Mouse (Mus musculus): ENCODE results near the gene Nck2. TPM values are rescaled to one million over a fixed set of nuclear protein-coding genes. Genes with fewer than 3 reads are reported as not detected.

Nck2 gene
- polyA plus RNA-seq, 1 experiment from 2014 or later, result 21.5 TPM

DNA sequence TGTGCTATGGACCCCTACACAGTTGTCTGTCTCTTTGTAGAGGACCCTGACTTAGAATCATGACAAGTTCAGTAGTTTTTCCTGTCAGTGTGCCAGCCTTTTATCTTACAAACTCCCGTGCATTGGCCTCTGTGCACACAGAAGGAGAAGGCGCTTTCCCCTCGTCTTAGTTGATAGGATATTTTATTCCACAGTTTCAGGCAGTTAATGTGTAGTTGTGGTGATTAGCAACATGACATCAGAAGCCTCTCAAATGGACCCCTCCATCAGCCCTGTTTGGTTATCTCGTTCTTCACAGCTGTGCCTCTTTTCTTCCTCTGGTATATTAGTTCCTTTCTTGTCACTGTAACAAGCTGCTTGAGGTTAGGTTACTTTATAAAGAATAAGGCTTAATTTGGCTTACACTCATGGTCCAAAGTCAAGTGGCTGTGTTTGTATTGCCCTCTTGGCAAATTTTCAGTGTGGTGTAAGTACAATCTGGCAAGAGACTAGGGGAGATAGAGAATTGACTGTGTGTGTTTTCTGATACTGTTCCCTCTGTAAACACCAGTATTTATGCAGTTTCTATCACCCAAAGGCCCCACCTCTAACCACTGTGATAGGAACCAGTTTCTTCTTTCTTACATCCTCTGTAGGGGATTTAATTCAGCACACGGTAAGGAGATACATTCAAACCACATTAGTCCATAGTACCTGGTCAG is 89.8 kb downstream of the Nck2 start:
- no peaks in the 10 kb centered on the region for H3K27me3 ChIP-seq (replicated peaks; ENCODE audit: control insufficient read depth, insufficient read depth, low read length)
- ATAC-seq, result no peak
- no peak overlapping the region for H3K4me3 ChIP-seq (ENCODE audit: low read length)
- whole genome bisulfite sequencing, result 73% methylated on average over 5 of the region's 5 CpGs
- no peaks in the 10 kb centered on the region for H3K36me3 ChIP-seq (ENCODE audit: control insufficient read depth, insufficient read depth, low read length)
- no peak overlapping the region for H3K27ac ChIP-seq (ENCODE audit: low read length)
- no peak overlapping the region for H3K9ac ChIP-seq (ENCODE audit: low read depth, low read length)
- H3K4me1 ChIP-seq (ENCODE audit: control insufficient read depth, insufficient read depth, low read length), result peaks cover 14% of the 10 kb centered on the region
- H3K9me3 ChIP-seq (ENCODE audit: control insufficient read depth, low read length), result no peaks in the 10 kb centered on the region
- H3K4me2 ChIP-seq (ENCODE audit: low read depth, low read length), result no peak overlapping the region

DNA sequence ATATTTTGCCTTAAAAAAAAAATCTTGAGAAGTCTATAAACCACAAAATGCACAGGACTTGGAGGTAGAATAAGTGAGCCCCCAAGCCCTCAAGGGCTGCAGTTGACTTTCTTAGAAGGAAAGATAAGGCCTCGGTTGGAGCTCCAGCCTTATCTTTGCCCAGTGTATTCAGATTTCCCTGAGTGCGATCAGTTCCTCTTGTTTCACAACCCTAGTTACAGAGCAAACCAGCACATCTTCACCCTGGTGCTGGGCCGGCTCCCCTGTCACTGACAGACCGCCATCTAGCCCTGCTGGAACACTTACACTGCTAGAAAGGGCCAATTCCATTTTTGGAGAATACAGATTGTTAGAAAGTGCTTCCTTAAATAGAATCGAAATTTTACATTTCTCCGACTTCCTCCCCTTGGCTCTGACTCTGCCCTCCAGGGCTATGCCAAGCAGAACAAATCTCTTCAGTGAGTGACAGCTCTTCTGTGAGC is 91.2 kb downstream of the Nck2 start:
- H3K4me1 ChIP-seq (ENCODE audit: control insufficient read depth, insufficient read depth, low read length), result peaks cover 8% of the 10 kb centered on the region
- 81% methylated on average over 6 of the region's 6 CpGs for WGBS
- H3K27me3 ChIP-seq (replicated peaks; ENCODE audit: control insufficient read depth, insufficient read depth, low read length), result no peaks in the 10 kb centered on the region
- H3K9ac ChIP-seq (ENCODE audit: low read depth, low read length), result no peak overlapping the region
- H3K4me2 ChIP-seq (ENCODE audit: low read depth, low read length), result no peak overlapping the region
- no peaks in the 10 kb centered on the region for H3K36me3 ChIP-seq (ENCODE audit: control insufficient read depth, insufficient read depth, low read length)
- H3K27ac ChIP-seq (ENCODE audit: low read length), result no peak overlapping the region
- no peak overlapping the region for H3K4me3 ChIP-seq (ENCODE audit: low read length)
- ATAC-seq, result no peak
- H3K9me3 ChIP-seq (ENCODE audit: control insufficient read depth, low read length), result no peaks in the 10 kb centered on the region

DNA sequence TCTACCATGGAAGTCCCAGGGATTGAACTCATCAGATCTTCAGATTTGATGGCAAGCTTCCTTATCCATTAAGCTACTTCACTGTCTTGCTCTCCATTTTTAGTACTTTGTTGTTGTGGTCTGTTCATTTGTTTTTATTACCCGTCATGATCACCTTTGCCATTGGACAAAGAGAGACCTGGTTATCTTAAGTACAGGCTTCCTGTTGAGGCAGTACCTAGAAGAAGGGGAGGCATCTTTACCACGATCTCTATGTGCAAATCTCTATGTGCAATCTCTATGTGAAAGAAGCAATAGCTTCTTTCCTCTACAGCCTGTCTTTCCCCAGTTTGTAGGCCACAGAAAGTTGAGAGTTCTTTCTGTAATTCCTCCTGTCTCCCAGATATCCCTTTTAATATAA is 91.9 kb downstream of the Nck2 start:
- no peak for ATAC-seq
- no peak overlapping the region for H3K4me2 ChIP-seq (ENCODE audit: low read depth, low read length)

DNA sequence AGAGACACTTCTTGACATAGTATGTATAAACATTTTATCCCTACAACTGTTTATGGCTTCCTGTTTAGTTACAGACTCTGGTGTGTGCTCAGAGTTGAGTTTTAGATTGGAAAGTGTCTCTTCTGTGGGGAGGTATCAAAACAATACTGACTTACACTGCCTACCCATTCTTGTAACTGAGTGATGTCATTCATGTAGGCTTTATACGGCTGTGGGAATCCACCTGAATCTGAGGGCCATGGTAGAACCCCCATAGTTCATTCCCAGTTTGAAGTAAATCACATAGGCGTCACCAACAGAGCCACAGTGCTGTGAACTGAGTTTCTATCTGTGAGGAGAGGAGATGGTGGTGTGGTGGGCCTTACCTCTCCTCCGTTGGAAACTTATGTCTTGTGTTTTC is 92.6 kb downstream of the Nck2 start:
- Histone ChIP-seq H3K9me3 (ENCODE audit: control insufficient read depth, low read length) (no peaks in the 10 kb centered on the region), H3K27me3 (replicated peaks; ENCODE audit: control insufficient read depth, insufficient read depth, low read length) (no peaks in the 10 kb centered on the region), H3K36me3 (ENCODE audit: control insufficient read depth, insufficient read depth, low read length) (no peaks in the 10 kb centered on the region), H3K4me1 (ENCODE audit: control insufficient read depth, insufficient read depth, low read length) (no peaks in the 10 kb centered on the region), H3K4me3 (ENCODE audit: low read length) (no peak overlapping the region), H3K9ac (ENCODE audit: low read depth, low read length) (no peak overlapping the region), H3K27ac (ENCODE audit: low read length) (no peak overlapping the region), H3K4me2 (ENCODE audit: low read depth, low read length) (no peak overlapping the region)
- no peak for ATAC-seq
- WGBS, result 83% methylated on average over 3 of the region's 3 CpGs

More for the DNA sequence above, 91.9 kb downstream of the Nck2 start:
- no peak overlapping the region for H3K9ac ChIP-seq (ENCODE audit: low read depth, low read length)
- H3K4me3 ChIP-seq (ENCODE audit: low read length), result no peak overlapping the region
- no peaks in the 10 kb centered on the region for H3K27me3 ChIP-seq (replicated peaks; ENCODE audit: control insufficient read depth, insufficient read depth, low read length)
- H3K9me3 ChIP-seq (ENCODE audit: control insufficient read depth, low read length), result no peaks in the 10 kb centered on the region
- 74% methylated on average over 2 of the region's 2 CpGs for WGBS
- H3K27ac ChIP-seq (ENCODE audit: low read length), result no peak overlapping the region
- H3K4me1 ChIP-seq (ENCODE audit: control insufficient read depth, insufficient read depth, low read length), result peaks cover 2% of the 10 kb centered on the region
- H3K36me3 ChIP-seq (ENCODE audit: control insufficient read depth, insufficient read depth, low read length), result no peaks in the 10 kb centered on the region

DNA sequence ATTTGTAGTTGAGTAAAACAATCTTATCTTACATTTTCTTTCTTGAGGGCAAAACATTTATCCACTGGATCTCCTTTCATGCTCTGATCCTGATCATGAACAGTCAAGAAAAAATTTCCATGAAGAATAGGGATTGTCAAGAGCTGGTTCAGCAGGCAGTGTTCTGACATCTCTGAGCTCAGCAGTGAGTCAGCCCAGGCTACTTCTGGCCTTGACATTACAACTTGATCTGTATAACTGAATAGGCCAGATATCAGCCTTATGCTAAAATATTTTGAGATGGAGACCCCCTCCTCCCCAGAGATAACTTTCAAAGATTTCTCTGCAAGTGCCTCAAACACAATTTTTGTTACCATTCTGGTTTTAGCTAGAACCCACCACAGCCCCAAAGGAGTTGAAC is 93.1 kb downstream of the Nck2 start:
- ATAC-seq, result no peak
- H3K27ac ChIP-seq (ENCODE audit: low read length), result no peak overlapping the region
- H3K4me2 ChIP-seq (ENCODE audit: low read depth, low read length), result no peak overlapping the region
- no peaks in the 10 kb centered on the region for H3K9me3 ChIP-seq (ENCODE audit: control insufficient read depth, low read length)
- no peak overlapping the region for H3K9ac ChIP-seq (ENCODE audit: low read depth, low read length)
- H3K27me3 ChIP-seq (replicated peaks; ENCODE audit: control insufficient read depth, insufficient read depth, low read length), result no peaks in the 10 kb centered on the region
- H3K4me1 ChIP-seq (ENCODE audit: control insufficient read depth, insufficient read depth, low read length), result no peaks in the 10 kb centered on the region
- no peak overlapping the region for H3K4me3 ChIP-seq (ENCODE audit: low read length)
- no peaks in the 10 kb centered on the region for H3K36me3 ChIP-seq (ENCODE audit: control insufficient read depth, insufficient read depth, low read length)

DNA sequence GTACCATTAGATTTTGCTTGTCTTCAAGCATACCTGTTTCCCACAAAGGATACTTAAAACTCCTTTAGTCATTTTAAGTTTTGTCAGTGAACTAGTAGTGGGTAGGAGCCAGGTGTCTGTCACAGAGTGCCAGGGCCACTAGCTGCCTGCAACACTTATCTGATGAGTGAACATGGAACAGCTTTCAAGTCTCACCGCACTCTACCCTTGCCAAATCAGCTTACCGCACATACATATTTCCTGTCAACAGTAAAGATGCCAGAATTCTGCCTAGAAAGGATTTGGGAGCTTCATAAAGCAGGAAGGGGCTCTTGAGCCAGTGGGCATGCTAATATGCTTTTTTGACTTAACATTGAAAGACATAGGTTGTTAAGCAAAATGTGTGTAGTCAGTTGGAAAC is 94.3 kb downstream of the Nck2 start:
- no peak for ATAC-seq
- 84% methylated on average over 2 of the region's 2 CpGs for WGBS
- Histone ChIP-seq H3K4me2 (ENCODE audit: low read depth, low read length) (no peak overlapping the region), H3K27ac (ENCODE audit: low read length) (no peak overlapping the region), H3K36me3 (ENCODE audit: control insufficient read depth, insufficient read depth, low read length) (no peaks in the 10 kb centered on the region), H3K9me3 (ENCODE audit: control insufficient read depth, low read length) (no peaks in the 10 kb centered on the region), H3K27me3 (replicated peaks; ENCODE audit: control insufficient read depth, insufficient read depth, low read length) (no peaks in the 10 kb centered on the region), H3K4me3 (ENCODE audit: low read length) (no peak overlapping the region), H3K4me1 (ENCODE audit: control insufficient read depth, insufficient read depth, low read length) (no peaks in the 10 kb centered on the region), H3K9ac (ENCODE audit: low read depth, low read length) (no peak overlapping the region)

DNA sequence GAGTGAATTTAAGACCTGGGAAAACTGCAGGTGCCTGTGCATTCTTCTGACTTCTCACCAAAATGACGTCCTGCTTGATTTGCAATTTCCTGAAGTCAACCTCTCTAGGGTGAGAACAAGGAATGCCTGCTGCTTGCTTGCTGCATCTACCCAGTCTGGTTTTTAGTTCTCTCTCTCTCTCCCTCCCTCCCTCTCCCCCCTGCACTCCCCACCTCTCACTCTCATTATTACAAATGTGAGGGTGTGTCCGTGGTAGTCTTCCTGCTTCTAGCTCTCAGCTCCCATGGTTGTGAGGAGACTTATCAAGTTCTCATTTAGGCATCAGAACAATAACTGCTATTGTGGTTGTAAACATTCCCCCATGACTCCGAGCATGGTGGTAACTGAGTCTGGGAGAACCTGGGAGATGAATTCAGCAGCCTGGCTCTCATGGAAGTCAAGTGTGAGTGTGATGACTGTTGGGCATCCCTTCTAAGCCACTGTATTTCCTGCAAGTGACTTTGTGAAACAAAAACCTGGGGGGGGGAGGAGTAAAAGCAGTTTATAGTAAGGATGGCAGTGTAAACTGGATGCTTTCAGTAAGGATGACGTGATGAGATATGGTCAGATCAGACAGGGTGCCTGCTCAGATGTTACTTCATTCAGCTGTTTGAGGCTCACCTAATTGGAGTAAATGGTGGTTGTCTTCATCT is 95.5 kb downstream of the Nck2 start:
- H3K36me3 ChIP-seq (ENCODE audit: control insufficient read depth, insufficient read depth, low read length), result no peaks in the 10 kb centered on the region
- H3K27ac ChIP-seq (ENCODE audit: low read length), result no peak overlapping the region
- no peak overlapping the region for H3K9ac ChIP-seq (ENCODE audit: low read depth, low read length)
- WGBS, result 73% methylated on average over 4 of the region's 4 CpGs
- no peak overlapping the region for H3K4me3 ChIP-seq (ENCODE audit: low read length)
- no peak for ATAC-seq
- H3K4me2 ChIP-seq (ENCODE audit: low read depth, low read length), result no peak overlapping the region
- no peaks in the 10 kb centered on the region for H3K9me3 ChIP-seq (ENCODE audit: control insufficient read depth, low read length)
- H3K4me1 ChIP-seq (ENCODE audit: control insufficient read depth, insufficient read depth, low read length), result no peaks in the 10 kb centered on the region
- H3K27me3 ChIP-seq (replicated peaks; ENCODE audit: control insufficient read depth, insufficient read depth, low read length), result no peaks in the 10 kb centered on the region

DNA sequence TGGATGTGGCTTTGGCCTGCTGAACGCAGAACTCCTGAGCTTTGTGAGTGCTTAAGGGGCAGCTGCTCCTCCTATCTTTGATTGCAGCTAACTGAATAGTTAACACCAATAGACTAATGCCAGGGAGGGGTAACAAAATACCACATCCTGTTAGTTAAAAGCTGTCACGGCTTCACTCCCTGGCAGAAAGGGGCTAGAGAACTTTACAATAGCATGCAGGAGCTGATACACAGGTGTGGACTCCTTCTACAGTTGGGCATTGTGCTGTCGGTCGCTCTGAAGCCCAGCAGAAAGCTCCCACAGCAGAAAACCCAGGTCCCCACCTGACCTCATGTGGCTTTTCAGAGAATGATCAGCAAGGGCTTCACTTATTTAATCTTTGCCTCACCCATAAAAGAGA is 98.0 kb downstream of the Nck2 start:
- Histone ChIP-seq H3K4me3 (ENCODE audit: low read length) (no peak overlapping the region), H3K27ac (ENCODE audit: low read length) (no peak overlapping the region), H3K4me2 (ENCODE audit: low read depth, low read length) (no peak overlapping the region), H3K9ac (ENCODE audit: low read depth, low read length) (no peak overlapping the region), H3K36me3 (ENCODE audit: control insufficient read depth, insufficient read depth, low read length) (no peaks in the 10 kb centered on the region), H3K9me3 (ENCODE audit: control insufficient read depth, low read length) (no peaks in the 10 kb centered on the region), H3K27me3 (replicated peaks; ENCODE audit: control insufficient read depth, insufficient read depth, low read length) (no peaks in the 10 kb centered on the region), H3K4me1 (ENCODE audit: control insufficient read depth, insufficient read depth, low read length) (peaks cover under 1% of the 10 kb centered on the region; the same call in 1 of the 2 replicates)
- no peak for ATAC-seq
- WGBS, result 69% methylated on average over 4 of the region's 4 CpGs

DNA sequence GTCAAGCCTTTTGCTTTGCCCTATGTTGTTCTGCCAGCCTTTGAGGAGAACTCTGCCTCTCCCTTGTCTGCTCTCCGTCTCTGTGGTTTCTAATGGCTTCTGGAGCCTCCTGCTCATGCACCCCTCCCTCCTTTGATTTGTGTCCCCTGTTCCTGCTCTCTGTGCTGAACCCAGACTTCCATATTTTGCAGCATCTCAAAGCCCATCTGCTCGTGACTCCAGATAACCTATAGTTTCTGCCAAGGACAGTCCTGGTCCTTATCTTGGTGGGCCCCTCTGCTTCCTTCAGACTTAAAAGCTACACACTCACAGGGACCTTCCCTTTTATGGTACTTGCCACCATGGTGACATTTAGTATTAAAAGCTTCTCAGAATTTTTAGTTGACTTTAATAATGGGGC is 103.3 kb downstream of the Nck2 start:
- Histone ChIP-seq H3K9ac (ENCODE audit: low read depth, low read length) (no peak overlapping the region), H3K9me3 (ENCODE audit: control insufficient read depth, low read length) (no peaks in the 10 kb centered on the region), H3K4me1 (ENCODE audit: control insufficient read depth, insufficient read depth, low read length) (peaks cover 8% of the 10 kb centered on the region), H3K4me3 (ENCODE audit: low read length) (no peak overlapping the region), H3K36me3 (ENCODE audit: control insufficient read depth, insufficient read depth, low read length) (no peaks in the 10 kb centered on the region), H3K27me3 (replicated peaks; ENCODE audit: control insufficient read depth, insufficient read depth, low read length) (no peaks in the 10 kb centered on the region), H3K27ac (ENCODE audit: low read length) (no peak overlapping the region), H3K4me2 (ENCODE audit: low read depth, low read length) (no peak overlapping the region)
- 70% methylated on average over 2 of the region's 2 CpGs for WGBS
- no peak for ATAC-seq
